Mouse (Mus musculus) brown adipose tissue, adult 24 weeks (tissue): ENCODE results near the gene Fam102a. TPM values are rescaled to one million over a fixed set of nuclear protein-coding genes. Genes with fewer than 3 reads are reported as not detected.

ENCODE experiments used
- H3K27ac ChIP-seq: fragments of 200-500 bp; replicated peaks from 2 replicates; pipeline ENCODE4 v1.5.1; 2012; ENCODE audit warnings: low read depth, mild to moderate bottlenecking, low read length
- H3K4me1 ChIP-seq: fragments of 200-500 bp; 2 replicates; pipeline ENCODE4 v1.6.1; 2012; ENCODE audit warnings: low read length, mixed read lengths; ENCODE audit not compliant: control insufficient read depth, insufficient read depth, insufficient read length
- H3K4me3 ChIP-seq: fragments of 200-500 bp; 2 replicates; pipeline ENCODE4 v1.5.1; 2012; ENCODE audit warnings: low read depth, mild to moderate bottlenecking, low read length, moderate library complexity; ENCODE audit not compliant: insufficient read depth
- polyA plus RNA-seq: library from polyadenylated mRNA; stranded (reverse); fragments of >200 nt; gene quantifications from 2 replicates; pipeline ENCODE4 v1.2.4, GENCODE M21; 2012; ENCODE audit not compliant: missing spikeins, insufficient read depth, insufficient read length

Fam102a gene
- polyA plus RNA-seq, 1 experiment = 15.4 TPM

DNA sequence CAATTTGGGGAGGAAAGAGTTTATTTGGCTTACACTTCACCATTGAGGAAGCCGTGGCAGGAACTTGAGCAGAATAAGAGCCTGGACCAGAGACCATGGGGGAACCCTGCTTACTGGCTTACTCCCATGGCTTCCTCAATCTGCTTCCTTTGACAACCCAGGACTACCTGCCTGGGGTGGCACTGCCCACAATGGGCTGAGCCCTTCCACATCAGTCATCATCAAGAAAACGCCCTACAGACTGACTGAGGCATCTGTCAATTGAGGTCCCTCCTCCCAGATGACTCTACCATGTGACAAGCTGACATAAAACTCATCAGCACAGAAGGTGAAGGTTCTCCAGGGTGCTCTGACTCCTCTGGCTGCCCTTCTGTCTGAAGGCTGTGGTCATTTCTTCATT lies 4.7 kb upstream of the Fam102a start:
- Histone ChIP-seq H3K4me3 (no peak overlapping the region), H3K27ac (no peak overlapping the region), H3K4me1 (peaks cover 11% of the 10 kb centered on the region)

DNA sequence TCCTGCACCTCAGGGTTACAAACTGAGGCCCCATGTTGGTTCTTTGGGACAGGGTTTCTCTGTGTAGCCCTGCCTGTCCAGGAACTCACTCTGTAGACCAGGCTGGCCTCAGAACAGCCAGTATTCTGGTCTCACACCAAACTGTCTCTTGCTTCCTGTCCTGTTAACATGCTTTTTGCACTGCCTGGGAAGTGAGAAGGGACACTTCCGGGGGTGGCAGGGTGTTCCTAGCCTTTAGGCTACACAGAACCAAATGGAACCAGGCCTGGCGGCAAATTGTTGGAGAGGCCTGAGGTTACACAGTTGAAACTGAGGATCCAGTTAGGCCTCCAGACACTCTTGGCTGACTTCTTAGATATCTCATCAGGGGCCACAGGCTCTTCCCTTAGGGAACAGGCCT lies 2.0 kb upstream of the Fam102a start:
- H3K4me1 ChIP-seq = peaks cover 15% of the 10 kb centered on the region; the same call in 1 of the 2 replicates
- H3K4me3 ChIP-seq = no peak overlapping the region

GRCm38 (mm10) chr2:32534061-32534732 lies 935 bp upstream of the Fam102a start:
- Histone ChIP-seq H3K4me1 (peaks cover 25% of the 10 kb centered on the region), H3K4me3 (peak overlapping the region; percentile 67), H3K27ac (peak overlapping the region; percentile 67)

More for the DNA sequence above, 2.0 kb upstream of the Fam102a start:
- peak overlapping the region; percentile 32; the same call in 1 of the 2 replicates for H3K27ac ChIP-seq

DNA sequence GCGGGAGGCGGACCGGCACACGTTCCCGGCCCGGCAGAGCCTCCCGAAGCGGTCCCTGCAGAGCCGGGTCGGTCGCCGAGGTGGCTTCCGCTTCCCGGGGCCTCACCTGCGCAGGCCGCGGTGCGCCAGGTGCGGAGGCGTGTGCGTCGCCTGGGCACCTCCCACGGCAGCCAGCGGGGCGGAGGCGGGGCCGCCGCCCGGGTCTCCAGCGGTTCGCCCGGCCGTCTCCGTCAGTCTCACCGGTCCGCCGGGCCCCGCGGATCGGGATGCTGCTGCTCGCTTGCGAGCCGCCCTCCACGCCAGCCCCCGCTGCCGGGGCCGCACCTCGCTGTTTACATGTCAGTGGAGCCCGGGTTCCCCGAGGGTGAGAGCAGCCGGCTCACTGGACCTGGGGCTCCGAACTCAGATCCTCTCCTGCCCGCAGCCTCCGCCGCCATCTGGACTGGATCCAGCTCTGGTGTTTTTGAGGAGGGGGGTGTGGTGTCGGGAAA lies 414 bp downstream of the Fam102a start:
- peaks cover 32% of the 10 kb centered on the region for H3K4me1 ChIP-seq
- H3K4me3 ChIP-seq = peak overlapping the region; percentile 87
- H3K27ac ChIP-seq = peak overlapping the region; percentile 75

DNA sequence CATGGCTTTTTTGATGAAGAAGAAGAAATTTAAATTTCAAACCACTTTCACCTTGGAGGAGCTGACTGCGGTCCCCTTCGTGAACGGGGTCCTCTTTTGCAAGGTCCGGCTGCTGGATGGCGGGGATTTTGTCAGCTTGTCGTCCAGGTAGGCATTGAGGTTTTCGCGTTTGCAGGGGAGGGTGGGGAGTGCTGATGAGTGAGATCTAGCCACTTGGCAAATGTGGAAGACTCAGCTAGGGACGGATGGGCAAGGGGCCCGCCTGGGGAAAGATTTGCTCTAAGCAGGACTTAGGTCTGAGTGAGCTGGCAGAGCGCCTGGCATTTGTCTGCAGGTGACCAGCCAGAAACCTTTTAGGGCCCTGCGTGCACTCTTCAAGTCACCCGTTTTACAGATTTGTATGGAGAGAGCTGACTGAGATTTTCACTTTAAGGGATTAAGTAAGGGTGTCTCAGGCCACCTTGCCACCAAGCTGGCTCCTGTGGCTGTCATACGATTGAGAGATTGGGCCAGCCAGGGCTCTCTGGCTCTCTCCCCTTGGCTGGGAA lies 1.0 kb downstream of the Fam102a start:
- H3K4me1 ChIP-seq = peaks cover 38% of the 10 kb centered on the region
- H3K27ac ChIP-seq = peak overlapping the region; percentile 75

GRCm38 (mm10) chr2:32536634-32537359 lies 1.7 kb downstream of the Fam102a start:
- Histone ChIP-seq H3K4me3 (peak overlapping the region; percentile 87), H3K27ac (peak overlapping the region; percentile 75), H3K4me1 (peaks cover 44% of the 10 kb centered on the region)

More for the DNA sequence above, 1.0 kb downstream of the Fam102a start:
- H3K4me3 ChIP-seq = peak overlapping the region; percentile 87

DNA sequence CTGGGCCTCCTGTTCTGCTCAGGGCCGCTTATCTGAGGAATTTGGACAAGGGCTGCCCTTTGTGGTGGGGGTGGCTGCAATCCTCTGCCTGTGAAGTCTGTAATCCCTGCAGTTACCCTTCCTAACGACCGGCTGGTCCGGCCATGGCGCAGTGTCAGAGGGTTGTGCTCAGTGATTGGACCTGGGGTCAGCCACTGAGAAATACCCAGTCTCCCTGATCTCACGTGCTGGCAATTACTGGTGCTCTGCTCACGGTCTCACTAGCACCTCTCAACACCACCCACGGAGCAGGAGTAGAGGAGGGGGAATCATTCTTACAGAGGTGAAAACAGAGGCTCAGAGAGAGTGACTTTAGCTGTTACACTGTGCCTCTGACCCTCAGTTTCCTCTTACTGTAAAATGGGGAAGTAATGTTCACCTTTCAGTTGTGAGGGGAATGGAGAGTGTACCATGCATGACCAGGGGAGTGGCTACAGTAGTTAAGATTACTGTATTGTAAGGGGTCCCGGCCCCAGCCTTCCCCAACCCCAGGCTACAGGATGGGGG lies 2.3 kb downstream of the Fam102a start:
- H3K27ac ChIP-seq = peak overlapping the region; percentile 75
- H3K4me1 ChIP-seq = peaks cover 48% of the 10 kb centered on the region
- H3K4me3 ChIP-seq = peak overlapping the region; percentile 87

- Histone ChIP-seq H3K27ac (peak overlapping the region; percentile 75), H3K4me1 (peaks cover 53% of the 10 kb centered on the region), H3K4me3 (peak overlapping the region; percentile 87)
These were observed 2.8 kb downstream of the Fam102a start for GRCm38 (mm10) chr2:32537941-32538340.

DNA sequence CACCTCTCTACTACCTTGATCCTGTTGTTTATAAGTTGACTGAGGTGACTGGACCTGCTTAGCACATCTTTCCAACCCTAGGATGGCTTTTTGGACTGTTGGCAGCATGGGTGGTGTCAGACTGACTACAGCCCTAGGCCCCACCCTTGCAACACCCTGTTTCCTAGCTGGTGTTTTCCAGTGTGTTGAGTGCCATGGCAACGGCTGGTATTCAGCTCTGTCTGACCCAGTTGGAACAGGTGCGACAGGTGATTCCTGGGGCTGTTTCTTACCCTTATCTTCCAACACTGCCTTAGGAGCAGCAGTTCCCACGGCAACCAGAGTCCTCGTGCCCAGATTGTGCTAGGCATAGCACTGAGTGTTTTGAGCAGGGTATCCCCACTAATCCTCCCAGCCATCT lies 3.3 kb downstream of the Fam102a start:
- Histone ChIP-seq H3K4me1 (peaks cover 55% of the 10 kb centered on the region), H3K4me3 (peak overlapping the region; percentile 87), H3K27ac (peak overlapping the region; percentile 75)

GRCm38 (mm10) chr2:32539452-32539981 lies 4.4 kb downstream of the Fam102a start:
- Histone ChIP-seq H3K4me1 (peaks cover 52% of the 10 kb centered on the region), H3K27ac (peak overlapping the region; percentile 75; the same call in 1 of the 2 replicates), H3K4me3 (peak overlapping the region; percentile 23)

DNA sequence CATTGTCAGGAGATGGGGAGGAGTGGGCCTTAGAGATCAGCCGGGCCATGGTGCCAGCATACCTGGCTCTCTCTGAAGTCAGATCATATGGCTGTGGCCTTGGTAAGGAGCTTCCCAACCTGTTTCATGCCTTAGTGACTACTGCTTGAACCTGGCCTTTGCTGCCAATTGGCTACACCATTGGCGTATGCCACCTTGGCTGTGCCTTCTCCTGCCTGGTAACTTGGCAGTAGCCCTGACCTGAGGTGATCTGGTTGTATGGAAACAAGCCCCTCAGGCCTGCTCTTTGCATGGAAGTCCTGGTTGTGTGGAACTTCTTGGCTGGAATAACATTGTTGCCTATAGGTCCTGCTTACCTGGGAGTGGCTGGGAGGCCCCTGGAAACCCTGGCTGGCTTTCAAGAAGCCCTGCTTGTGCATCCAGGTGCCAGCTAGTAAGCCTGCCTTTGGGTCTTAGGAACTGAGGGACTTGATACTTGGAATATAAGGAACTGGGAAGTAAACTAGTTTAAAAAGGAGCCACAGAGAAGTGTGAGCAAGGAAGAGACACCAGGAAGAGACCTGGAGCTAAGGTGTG lies 6.3 kb downstream of the Fam102a start:
- no peak overlapping the region for H3K27ac ChIP-seq
- H3K4me1 ChIP-seq = peaks cover 52% of the 10 kb centered on the region
- no peak overlapping the region for H3K4me3 ChIP-seq

- H3K27ac ChIP-seq = no peak overlapping the region
- H3K4me1 ChIP-seq = peaks cover 57% of the 10 kb centered on the region
- H3K4me3 ChIP-seq = no peak overlapping the region
These were observed 6.9 kb downstream of the Fam102a start for GRCm38 (mm10) chr2:32541986-32542573.

DNA sequence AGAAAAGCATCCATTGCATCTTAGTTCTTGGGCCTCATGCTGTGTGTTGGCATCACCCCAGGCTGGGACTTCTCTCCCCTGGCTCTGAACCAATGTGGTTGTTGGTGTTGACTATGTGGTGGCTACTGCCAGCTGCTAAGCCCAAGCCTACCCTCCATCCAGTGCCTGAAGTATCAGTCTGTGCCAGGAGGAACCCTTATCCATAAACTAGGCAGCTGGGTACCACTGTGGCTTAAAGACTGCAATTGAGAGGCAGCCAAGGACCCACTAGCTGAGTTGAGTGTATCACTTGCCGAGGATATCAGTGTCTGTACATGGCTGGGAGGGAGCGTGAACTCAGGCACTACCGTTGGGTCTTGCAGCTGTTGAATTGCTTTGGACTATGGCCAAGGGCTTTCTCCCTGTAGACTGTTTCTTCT lies 7.9 kb downstream of the Fam102a start:
- H3K4me1 ChIP-seq = peaks cover 59% of the 10 kb centered on the region
- H3K4me3 ChIP-seq = no peak overlapping the region
- H3K27ac ChIP-seq = no peak overlapping the region

DNA sequence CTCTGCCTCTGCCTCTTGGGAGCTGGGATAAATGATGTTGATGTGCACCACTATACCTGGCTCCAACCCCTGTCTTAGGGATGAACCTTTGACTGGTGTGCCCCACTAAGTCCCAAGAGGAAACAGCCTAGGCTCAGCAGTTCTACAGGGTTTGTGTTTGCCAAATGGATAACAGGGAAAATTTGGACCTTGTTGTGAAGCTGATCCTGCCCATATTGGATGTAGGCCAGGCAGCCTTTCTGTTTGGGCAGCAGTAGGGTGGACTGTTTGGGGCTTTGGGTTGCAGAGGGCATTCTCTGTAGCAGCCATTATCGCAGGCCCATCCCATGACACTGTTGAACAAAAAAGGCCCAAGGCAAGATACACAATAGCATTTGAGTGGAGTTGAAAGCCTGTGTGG lies 11.8 kb downstream of the Fam102a start:
- no peak overlapping the region for H3K27ac ChIP-seq
- H3K4me1 ChIP-seq = peaks cover 52% of the 10 kb centered on the region
- H3K4me3 ChIP-seq = no peak overlapping the region
